Mouse (Mus musculus) neutrophil, adult 5-6 weeks (primary cell): ENCODE measurements around the gene Mthfd1l. TPM values are rescaled to one million over a fixed set of nuclear protein-coding genes. Genes with fewer than 3 reads are reported as not detected.
A peak's percentile ranks its signal among the peaks of the same experiment; 100 is the strongest.
"Not testable (repeated sequence)": the region's sequence is repeated elsewhere in the genome, so short reads cannot be mapped to it uniquely, and the experiment has no call there.

Experiments used
- ATAC-seq: fragments of 151-379, 151-347 bp; 2 replicates; pipeline ENCODE4 v1.8.0; 2017; ENCODE audit warnings: mild to moderate bottlenecking, moderate TSS enrichment; ENCODE audit not compliant: insufficient number of reproducible peaks, poor library complexity, low FRiP score, severe bottlenecking; ENCODE audit errors: extremely low read depth
- total RNA-seq: library from RNA; stranded (forward); fragments of 200-1000 nt; gene quantifications from 2 replicates; pipeline ENCODE4 v1.2.3, GENCODE M21; 2017

Gene Mthfd1l
- total RNA-seq, 1 experiment from 2014 or later = 39.5 TPM

DNA sequence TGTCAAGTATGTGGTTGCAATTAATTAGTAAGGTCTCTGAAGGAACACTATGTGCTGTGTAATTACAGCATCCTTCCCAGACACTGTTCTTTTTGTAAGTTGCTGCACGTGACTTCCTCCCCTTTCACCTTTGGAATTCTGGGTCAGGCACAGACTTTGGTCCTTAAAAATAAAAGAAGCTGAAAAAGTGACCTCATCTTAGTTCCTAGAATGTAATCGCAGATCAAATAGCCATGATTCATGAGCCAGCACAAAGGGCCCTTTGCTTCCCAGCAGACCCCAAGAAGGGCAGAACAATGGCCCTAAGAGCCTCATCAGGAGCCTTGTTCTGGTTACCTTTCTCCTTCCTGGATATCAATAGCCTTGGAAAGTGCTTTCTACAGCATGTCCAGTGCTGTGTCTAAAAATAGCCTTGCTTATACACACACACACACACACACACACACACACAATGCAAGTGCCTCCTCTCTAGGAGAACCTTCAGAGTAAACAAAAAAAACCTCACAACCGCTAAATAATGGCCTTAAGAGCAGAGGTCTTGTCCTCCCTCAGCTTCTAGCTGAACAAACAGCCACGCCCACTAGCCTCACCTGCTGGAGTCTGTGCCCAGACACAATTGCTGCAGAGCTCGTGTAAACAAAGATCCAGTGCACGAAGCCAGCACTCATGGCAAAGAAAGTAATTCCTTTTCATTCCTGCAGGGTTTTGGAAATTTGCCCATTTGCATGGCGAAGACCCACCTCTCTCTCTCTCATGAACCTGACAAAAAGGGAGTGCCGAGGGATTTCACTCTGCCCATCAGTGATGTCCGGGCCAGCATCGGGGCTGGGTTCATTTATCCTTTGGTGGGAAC lies 133.0 kb downstream of the Mthfd1l start:
- ATAC-seq = no peak

DNA sequence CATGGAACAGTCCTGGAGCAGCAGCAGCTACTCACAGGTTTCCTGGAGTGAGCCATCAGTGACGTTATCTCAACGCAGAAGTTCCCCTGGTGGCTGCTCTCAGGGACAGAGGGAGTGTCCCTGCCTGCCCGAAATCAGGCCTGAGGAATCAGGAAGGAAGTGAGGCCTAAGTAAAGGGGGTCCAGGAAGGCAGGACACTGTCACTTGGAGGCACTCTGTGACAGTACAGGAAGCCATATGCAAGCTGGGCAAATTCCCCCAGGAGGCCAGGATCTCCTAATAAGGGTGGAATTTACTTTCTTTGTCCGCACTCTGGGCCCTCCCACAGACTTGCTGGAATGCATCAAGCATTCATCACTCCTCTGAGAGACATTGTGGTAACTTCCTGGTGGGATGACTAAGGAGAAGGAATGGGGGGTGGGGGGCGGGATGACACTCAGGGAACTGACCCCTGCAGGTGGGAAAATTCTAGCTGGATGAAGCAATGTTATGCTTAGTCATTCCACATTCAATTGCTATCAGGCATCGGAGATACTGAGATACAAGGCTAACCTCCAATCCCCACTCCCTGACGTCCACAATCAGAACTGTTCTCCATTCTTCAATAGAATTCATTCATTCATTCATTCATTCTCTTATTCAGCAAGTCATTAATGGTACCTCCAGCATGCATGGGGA lies 134.9 kb downstream of the Mthfd1l start:
- peak; percentile 18; the same call in 1 of the 2 replicates for ATAC-seq

DNA sequence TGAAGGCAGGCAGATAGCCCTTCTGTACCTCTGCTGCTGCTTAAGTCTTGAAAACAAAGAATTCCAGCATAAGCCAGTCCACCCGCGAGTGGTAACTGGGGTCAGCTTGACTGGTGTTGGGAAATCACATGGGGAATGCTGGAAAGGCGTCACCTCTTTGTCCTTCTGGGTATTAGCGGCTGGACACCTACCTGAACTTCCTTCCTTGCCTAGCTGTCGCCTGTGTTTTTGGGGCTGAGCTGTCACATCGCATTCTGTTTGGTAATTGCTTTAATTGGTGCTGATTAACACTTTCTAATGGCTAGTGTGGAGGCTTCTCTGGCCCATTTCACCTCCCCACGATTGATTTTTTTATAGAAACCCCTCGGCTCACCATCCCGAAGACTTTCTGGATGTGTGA lies 135.5 kb downstream of the Mthfd1l start:
- no peak for ATAC-seq

DNA sequence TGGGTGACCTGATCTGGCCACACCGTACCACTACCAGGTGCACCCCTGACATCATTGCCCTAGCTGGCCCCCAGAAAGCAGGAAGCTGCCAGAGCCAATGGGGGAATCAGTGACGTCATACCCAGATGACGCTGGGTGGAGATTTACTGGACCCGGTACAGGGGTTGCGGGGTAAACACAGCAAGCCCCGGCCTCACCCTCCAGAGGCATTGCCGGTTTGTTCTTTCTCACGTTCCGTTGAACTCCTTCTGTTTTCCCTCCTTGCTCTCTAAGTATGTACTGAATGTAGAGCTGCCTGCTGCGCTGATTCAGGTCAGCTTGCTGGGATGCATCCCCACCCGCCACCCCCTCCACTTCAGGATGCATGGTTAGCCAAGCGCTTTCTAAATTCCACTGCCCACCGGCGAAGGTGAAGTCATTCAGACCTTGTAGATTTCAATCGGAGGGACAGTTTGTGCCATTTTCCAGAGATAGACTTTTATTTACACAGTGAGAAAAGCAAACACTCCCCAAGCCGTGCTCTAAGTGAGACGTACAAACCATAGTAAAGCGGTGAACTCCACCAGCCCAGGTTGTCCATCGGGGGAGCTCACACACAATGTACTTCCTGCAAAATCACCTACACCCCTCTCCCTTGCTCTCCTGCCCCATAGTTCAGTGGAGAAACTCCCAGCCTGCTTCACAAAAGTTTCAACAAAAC lies 138.3 kb downstream of the Mthfd1l start:
- no peak for ATAC-seq

DNA sequence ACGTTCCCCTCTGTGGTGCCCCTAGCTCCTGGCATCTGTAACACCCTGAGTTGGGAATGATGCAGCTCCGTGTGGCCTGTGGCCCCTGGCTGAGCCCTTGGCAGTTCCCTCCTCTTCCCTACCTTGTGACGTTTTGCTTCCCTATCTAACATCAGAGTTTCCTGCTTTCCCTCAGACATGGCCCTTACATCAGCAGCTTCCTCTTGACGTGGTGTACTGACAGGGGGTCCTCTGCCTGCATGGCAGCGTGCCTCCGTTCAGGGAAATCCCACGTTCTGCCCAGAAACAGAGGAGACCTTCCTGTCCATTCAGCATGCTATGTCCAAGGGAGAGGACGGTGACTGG lies 138.8 kb downstream of the Mthfd1l start:
- ATAC-seq = no peak

GRCm38 (mm10) chr10:4112611-4113327 lies 139.9 kb downstream of the Mthfd1l start:
- no peak for ATAC-seq

GRCm38 (mm10) chr10:4113328-4113658 lies 140.4 kb downstream of the Mthfd1l start:
- ATAC-seq = no peak

GRCm38 (mm10) chr10:4116653-4117052 lies 143.7 kb downstream of the Mthfd1l start:
- ATAC-seq = no peak

DNA sequence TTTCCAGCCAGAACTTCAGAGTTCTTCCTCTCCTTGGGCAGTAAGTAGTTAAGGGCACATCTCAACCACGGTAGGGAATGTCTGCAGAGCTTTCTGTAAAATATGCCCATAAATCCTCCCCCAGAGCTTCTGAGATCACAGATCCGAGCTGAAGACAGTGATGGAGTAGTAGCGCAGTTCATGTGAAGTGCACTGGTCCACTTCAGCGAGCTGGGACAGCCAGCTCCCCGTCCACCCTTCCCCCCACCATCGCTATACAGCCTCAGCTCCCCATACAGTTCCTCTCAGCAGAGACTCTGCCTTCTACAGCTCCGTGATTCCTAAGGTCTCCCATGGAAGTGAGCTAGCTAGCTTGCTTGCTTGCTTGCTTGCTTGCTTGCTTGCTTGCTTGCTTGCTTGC lies 144.2 kb downstream of the Mthfd1l start:
- ATAC-seq = no peak

GRCm38 (mm10) chr10:4119287-4119686 lies 146.4 kb downstream of the Mthfd1l start:
- ATAC-seq = no peak

DNA sequence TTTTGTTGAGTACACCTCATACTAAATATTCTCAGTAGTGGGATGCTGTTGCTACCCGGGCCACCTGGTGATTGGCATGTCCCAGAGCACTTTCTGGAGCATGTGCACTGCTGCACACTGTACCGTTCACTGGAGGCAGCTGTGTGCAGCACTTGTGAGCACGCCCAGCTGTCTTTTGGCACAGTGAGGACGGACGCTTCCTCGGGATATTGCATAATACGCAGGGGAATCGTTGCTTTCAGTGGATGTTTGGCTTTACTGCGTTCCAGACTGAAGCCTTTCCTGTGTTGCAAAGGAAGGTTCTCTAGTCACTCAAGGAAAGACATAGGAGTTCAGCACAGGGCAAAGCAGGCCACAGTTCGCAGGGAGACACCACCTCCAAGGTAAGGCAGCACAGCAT lies 147.8 kb downstream of the Mthfd1l start:
- ATAC-seq = no peak

DNA sequence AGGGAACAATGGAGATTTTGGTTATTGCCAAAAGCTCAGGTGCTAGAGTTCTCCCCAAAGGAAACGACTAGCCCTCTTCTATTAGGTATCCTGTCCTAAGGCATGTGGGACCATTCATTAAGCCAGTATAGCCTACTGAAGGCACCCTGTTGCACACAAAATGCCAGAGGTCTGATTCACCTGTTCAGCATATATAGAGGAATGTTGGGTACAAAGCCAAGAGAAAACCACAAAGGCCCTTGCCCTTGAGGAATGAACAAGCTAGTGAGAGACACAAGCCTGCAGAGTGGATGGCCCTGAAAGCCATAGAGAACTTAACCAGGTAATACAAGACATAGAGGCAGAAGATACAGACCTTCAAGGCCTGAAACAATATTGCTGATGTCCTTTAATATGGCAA lies 148.3 kb downstream of the Mthfd1l start:
- ATAC-seq = no peak

DNA sequence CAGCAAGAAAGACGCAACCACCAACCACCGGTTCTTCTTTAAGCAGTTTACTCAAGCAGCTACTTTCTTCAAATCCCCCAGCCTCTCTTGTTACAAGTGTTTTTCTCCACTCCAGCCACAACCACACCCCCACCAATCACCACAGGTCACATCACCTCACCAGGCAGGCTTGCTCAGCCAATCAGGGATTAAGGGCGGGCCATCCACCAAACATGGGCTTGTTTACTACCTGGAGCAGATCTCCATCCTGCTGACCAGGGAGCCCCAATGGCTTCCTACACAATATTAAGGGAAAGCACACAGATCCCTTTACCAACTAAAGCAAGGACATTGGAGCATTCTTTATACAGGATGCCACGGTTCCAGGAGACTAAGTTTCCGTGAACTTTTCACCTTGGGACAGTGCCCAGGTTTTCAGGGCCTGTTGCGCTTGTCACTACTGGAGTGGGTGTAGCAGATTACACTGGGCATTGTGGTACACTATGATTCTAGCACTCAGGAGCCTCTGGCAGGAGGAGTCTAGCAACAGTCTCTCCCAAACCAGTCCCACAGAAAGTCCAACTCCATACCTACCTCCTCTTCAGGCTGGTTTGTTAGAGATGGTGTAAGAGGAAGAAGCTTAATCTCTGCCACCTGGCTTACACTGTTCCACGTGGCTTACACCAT lies 150.5 kb downstream of the Mthfd1l start:
- not testable (repeated sequence) for ATAC-seq

DNA sequence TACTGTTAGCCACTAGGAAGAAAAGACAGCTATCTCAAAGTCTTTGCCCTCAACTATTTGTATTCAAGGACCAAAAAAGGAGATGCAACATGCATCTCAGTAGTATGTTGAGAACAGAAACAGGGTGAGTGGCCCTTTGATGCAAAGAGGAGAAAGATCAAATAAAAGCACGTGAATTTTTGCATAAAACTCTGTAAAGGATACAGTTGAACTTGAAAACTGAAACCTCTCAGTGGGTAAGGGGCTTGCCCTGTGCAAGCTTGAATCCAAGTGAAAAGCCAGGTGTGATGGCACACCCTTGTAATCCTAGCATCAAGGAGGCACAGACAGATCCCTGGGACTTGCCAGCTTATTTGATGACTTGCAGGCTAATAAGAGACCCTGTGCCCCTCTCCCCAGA lies 151.2 kb downstream of the Mthfd1l start:
- no peak for ATAC-seq

GRCm38 (mm10) chr10:4125232-4125631 lies 152.3 kb downstream of the Mthfd1l start:
- no peak for ATAC-seq

GRCm38 (mm10) chr10:4126335-4127012 lies 153.6 kb downstream of the Mthfd1l start:
- peak; percentile 64; the same call in 1 of the 2 replicates for ATAC-seq

- ATAC-seq = peak; percentile 36; the same call in 1 of the 2 replicates
Observed at GRCm38 (mm10) chr10:4128411-4128810, 155.5 kb downstream of the Mthfd1l start.

- no peak for ATAC-seq
Observed at GRCm38 (mm10) chr10:4128915-4129314, 156.0 kb downstream of the Mthfd1l start.
